Mouse (Mus musculus) left cerebral cortex, adult 2 months (tissue): ENCODE results near the gene Cd3g. TPM values are rescaled to one million over a fixed set of nuclear protein-coding genes. Genes with fewer than 3 reads are reported as not detected.
"Not testable (repeated sequence)": the region's sequence is repeated elsewhere in the genome, so short reads cannot be mapped to it uniquely, and the experiment has no call there.

Experiments
- DNase-seq, 2 experiments: peaks; one replicate each; pipeline ENCODE4 v3.0.0; 2021 to 2022; ENCODE audit warnings: low spot score in 2 of 2, mixed read lengths in 1 of 2; ENCODE audit errors: extremely low spot score in 1 of 2
- H3K27ac ChIP-seq: fragments of 200-600 bp; 2 replicates; pipeline ENCODE4 v1.8.1; 2022
- H3K4me3 ChIP-seq: fragments of 200-600 bp; 2 replicates; pipeline ENCODE4 v1.8.1; 2022
- CTCF ChIP-seq: fragments of 200-600 bp; IDR thresholded peaks from 2 replicates; pipeline ENCODE4 v1.8.1; 2022; ENCODE audit warnings: antibody characterized with exemption, mild to moderate bottlenecking, moderate library complexity
- intact Hi-C: fragments of 180-260 bp; cut with DNase I; formaldehyde crosslinking; loops from one replicate; pipeline ENCODE4 v1.15.1; 2025
- total RNA-seq, 2 experiments: library from RNA; stranded (reverse); gene quantifications; 2 replicates each; pipeline ENCODE4 v1.2.3; 2021

Gene Cd3g
- total RNA-seq, 2 experiments from 2014 or later: not detected

DNA sequence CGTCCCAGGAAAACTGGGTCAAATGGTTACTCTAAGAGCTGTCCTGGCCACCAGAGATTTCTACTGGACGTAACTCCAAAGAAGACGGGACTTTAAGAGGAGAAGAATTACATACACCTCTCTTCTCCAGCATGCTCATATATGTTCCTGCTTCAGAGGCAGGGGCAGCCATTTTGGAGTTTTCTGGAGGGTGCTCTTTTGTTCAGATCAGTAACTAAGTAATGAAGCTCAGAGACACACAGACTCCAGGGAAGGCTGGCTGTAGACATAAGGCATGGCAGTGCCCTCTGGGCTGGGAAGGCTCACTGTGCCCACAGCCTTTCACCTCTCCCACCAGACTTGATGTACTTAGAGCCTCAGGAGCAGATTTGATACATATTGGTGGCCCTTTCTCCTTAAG, 2.3 kb upstream of the Cd3g start:
- H3K4me3 ChIP-seq: no peak overlapping the region
- no peak overlapping the region for H3K27ac ChIP-seq
- DNase-seq: no peak
- intact Hi-C loops: no loop called here
- no peak for TF ChIP-seq CTCF

DNA sequence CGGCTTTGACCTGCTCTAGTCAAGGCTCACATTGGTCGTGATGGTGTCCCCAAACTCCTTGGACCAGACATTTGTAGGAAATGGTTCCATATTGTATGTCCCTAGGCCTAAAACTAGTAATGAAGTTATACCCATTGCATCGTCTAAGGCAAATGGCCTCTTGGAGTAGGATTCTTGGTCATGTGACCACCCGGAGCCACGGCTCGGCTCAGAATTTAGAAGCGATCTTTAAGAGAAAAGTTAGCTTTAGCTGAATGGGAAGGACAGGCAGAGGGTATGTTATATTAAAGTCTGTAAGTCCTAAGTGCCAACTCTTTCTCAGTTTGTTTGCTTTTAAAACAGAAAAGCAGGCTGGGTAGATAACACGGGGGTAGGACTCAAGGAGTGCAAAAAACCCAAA, 1.9 kb upstream of the Cd3g start:
- Histone ChIP-seq H3K27ac (no peak overlapping the region), H3K4me3 (no peak overlapping the region)
- intact Hi-C loops: no loop called here
- TF ChIP-seq CTCF: no peak
- no peak for DNase-seq

DNA sequence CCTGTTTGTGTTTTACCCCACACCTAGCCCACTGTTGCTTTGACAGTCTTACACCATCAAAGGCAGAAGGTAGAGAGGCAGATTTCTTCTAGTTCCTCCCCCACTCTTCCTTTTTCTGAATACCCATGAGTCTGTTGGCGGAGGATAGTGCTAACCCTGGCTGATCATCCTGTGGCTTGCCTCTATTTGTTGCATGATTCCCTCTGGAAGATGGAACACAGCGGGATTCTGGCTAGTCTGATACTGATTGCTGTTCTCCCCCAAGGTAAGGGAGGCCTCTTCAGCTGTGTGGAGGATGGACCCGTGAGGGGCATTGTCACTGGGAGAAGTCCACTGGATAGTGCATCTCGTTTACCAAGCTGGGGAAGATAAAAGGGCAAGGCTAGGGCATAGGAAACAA, 1.4 kb upstream of the Cd3g start, which contains the start of gene Cd3d:
Cd3d (plus strand) TSS at position 111 of the 400 bp plus-strand sequence.
- no peak within 1 kb of the TSS for H3K4me3 ChIP-seq
- DNase-seq: no peak
- intact Hi-C loops: no loop called here
- TF ChIP-seq CTCF: no peak
- no peak within 1 kb of the TSS for H3K27ac ChIP-seq

DNA sequence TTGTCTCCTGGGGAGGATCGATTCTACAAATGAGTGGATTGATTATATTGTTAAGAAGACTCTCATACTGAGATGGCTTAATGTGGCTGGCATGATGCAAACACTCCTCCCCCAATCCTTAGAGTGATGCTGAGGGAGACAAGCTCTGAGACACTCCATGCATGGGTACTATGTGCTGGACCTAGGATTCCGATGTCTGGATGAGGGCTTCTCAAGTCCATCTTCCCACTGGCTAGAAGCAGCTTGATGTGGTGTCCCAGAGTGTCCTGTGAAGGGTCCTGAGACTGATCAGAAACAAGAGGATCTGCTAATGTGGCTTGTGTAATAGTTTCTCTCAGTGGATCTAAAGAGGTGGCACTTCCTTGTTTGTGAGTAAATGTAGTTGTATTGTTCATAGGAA, 873 bp upstream of the Cd3g start:
- no peak overlapping the region for H3K4me3 ChIP-seq
- intact Hi-C loops: no loop called here
- no peak for DNase-seq
- TF ChIP-seq CTCF: no peak
- H3K27ac ChIP-seq: no peak overlapping the region

DNA sequence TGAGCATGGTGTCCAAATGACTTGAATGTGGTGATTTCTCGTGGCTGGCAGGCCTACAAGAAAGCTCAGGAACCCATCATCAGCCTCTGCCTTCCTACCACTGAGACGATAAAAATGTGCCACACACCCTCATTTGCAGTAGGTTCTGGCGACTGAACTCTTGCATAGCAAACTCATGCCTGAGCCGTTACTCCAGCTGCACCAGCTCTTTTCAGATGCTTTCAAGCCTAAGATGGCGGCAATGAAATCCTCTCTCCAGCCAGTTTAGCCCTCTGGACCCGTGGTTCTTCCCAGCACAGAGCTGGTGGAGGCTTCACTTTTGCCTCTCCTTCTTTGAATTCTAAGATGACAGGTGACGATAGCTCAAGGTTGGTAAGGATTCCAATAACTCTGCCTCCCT, 425 bp downstream of the Cd3g start:
- no peak for DNase-seq
- TF ChIP-seq CTCF: no peak
- no peak overlapping the region for H3K27ac ChIP-seq
- H3K4me3 ChIP-seq: no peak overlapping the region
- intact Hi-C loops: no loop called here

DNA sequence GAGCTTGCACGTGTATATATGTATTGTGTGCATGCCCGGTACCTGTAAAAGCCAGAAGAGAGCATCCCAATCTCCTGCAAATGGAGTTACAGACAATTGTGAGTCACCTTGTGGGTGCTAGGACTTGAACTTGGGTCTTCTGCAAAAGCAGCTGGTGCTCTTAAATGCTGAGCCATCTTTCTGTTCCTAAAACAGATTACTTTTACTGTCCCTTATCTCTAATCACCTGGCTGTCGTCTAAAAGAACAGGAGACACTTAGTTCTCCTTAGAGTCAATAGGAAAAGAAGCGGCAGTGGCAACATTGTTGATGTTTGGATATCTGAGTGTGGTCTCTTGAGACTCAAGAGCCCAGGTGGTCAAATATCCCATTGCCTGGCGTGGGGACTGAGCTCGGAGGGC, 2.4 kb downstream of the Cd3g start:
- Histone ChIP-seq H3K4me3 (no peak overlapping the region), H3K27ac (no peak overlapping the region)
- intact Hi-C loops: no loop called here
- no peak for DNase-seq
- TF ChIP-seq CTCF: no peak

DNA sequence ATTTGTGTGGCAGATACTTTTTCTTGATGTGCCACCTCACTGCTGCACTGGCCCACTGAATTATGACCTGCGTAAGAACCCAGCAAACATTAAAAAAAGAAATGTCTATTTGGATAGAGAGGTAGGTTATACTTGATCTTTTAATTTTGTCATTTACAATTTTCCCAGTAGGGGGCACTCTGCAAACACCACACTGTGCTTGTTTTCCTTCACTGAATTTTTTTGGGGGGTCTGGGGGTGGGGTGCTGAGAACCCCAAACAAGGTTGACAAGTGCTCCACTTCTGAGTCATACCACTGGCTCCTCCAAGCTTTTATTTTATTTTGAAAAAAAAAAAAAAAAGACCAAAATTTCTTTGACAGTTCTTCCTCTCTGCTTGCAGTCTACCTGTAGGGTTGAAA, 10.8 kb downstream of the Cd3g start:
- no peak for DNase-seq
- peak; percentile 43 for TF ChIP-seq CTCF
- intact Hi-C loops: loop anchor here (1.0 to 5.0 kb wide), 2 partner anchors 132 to 177 kb away; no protein-coding TSS in a partner anchor
- Histone ChIP-seq H3K4me3 (no peak overlapping the region), H3K27ac (no peak overlapping the region)

DNA sequence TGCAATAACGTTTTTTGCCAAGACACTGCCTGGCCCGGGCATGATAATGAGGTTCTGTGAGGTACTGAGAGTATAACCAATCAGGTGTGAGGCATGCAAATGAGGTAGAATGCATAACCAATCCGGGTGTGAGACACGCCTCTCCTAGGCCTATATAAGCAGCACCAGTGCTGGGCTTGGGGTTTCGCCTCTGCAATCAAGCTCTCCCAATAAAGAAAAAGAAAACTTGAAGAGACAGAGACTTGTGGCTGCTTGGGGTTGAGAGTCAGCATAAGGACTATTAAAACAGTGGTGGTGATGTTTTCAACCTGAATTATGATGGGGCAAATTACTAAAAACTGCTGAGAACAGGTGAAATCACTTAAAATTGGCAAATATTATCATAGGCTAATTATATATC, 12.5 kb downstream of the Cd3g start:
- DNase-seq, H3K4me3 ChIP-seq, H3K27ac ChIP-seq: not testable (repeated sequence)
- intact Hi-C loops: loop anchor here (5.0 kb wide), 1 partner anchor 130 kb away; no protein-coding TSS in a partner anchor

DNA sequence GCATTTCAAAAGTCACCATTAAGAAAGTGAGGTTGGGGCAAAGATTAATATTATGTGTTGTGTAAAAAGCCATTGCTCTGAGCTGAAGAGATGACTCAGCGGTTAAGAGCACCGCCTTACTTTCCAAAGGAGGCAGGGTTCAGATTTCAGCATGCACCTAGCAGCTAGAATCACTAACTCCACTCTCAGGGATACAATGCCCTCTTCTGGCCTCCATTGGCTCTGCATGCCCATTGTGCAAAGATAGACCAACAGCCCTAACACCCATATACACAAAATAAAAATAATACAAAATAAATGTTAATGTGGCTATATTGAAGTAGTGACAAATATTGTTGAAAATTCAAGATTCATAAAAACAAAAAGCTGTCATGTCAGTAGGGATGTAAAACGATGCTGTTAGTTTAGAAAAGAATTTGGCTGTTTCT, 13.4 kb downstream of the Cd3g start:
- H3K4me3 ChIP-seq: no peak overlapping the region
- peak; percentile 76 for TF ChIP-seq CTCF
- peak; percentile 46 to 54 for DNase-seq
- intact Hi-C loops: loop anchor here (1.0 to 5.0 kb wide), 2 partner anchors 130 to 178 kb away; no protein-coding TSS in a partner anchor
- H3K27ac ChIP-seq: no peak overlapping the region

DNA sequence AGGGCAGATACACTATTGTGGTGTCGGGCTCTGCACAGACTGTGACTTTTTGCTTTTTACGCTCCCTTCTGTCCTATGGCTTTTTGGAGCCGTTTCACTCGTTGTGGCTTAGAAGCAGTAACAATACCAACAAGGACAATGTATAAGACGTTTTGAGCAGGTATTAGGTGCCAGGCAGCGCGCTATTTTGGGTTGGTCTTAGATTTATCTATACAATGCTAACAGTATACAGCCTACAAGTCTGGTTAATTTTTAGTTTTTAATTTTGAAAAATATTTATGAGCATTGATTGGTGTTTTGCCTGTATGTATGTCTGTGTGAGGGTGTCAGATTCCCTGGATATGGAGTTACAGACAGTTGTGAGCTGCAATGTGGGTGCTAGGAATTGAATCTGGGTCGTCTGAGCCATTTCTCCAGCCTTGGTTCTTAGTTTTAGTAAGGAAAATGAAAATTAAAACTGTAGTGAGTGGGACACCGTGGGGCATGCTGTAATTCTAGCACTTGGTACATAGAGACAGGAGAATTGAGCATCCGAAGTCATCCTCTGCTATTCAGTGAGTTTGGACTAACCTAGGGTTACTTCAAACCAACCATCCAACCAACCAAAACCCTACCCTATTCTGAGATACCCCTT, 14.3 kb downstream of the Cd3g start:
- intact Hi-C loops: loop anchor here (1.0 to 5.0 kb wide), 4 partner anchors 89 to 193 kb away; partner anchors contain the start of gene Mpzl3
- Histone ChIP-seq H3K27ac (peak overlapping the region; percentile 86), H3K4me3 (peak overlapping the region; percentile 68)
- no peak for TF ChIP-seq CTCF
- DNase-seq: no peak

DNA sequence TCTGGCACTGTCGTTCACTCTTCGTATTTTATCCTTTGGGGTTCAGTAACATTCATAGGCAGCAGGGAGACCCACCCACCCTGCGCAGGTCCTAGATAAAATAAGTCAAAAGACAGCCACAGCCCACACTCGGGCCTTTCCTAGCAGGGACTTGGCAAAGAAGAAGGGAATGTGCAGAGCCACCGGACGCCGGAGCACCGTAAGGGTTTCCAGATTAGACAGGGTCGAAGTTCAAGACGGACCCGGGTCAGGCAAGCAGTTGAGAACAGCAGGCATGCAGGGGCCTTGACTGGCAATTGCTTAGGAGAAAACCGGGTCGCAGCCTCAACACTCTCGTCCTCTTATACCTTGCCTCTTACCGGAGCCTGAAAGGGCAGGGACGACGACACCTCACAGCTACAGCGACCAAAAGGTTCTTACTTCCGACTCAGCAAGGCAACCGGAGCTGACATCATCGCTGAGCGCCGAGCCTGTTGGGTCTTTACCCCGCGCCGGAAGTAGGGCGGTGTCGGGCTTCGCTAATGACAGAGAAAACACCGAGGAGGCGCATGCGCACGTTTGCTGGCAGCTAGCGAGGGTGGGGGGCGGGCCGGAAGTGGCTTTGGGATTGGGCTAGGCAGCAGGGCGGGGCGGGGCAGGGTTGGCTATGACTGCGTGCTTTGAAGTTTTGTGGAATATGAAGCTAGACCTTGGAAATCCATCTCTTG, 15.0 kb downstream of the Cd3g start, which contains the start of gene Ube4a:
Ube4a (minus strand) TSS at position 475 of the 707 bp plus-strand sequence.
- Histone ChIP-seq H3K27ac (peak within 1 kb of the TSS; percentile 86), H3K4me3 (peak within 1 kb of the TSS; percentile 68)
- no peak for TF ChIP-seq CTCF
- intact Hi-C loops: loop anchor here (2.0 to 5.0 kb wide), 3 partner anchors 90 to 192 kb away; partner anchors contain the start of gene Mpzl3
- peak; percentile 99 to 100 for DNase-seq

DNA sequence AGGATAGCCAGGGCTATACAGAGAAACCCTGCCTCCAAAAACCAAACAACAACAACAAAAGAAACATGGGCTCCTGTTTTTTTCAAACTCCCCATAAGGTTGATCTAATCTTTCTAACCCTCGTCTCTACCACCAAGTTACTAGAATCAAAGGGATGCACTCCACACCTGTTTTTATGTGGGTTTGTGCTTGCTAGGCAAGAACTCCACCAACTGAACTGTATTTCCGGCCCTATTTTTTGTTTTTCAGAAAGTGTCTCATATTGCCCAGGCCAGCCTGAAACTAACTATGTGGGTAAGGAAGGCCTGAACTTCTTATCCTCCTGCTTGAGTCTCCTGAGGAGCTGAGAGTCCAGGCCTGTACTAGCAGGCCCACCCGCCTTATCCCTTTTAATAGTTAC, 25.8 kb downstream of the Cd3g start:
- intact Hi-C loops: no loop called here
- H3K27ac ChIP-seq: no peak overlapping the region
- H3K4me3 ChIP-seq: no peak overlapping the region
- no peak for TF ChIP-seq CTCF
- DNase-seq: no peak
